In the genomic region with DNA sequence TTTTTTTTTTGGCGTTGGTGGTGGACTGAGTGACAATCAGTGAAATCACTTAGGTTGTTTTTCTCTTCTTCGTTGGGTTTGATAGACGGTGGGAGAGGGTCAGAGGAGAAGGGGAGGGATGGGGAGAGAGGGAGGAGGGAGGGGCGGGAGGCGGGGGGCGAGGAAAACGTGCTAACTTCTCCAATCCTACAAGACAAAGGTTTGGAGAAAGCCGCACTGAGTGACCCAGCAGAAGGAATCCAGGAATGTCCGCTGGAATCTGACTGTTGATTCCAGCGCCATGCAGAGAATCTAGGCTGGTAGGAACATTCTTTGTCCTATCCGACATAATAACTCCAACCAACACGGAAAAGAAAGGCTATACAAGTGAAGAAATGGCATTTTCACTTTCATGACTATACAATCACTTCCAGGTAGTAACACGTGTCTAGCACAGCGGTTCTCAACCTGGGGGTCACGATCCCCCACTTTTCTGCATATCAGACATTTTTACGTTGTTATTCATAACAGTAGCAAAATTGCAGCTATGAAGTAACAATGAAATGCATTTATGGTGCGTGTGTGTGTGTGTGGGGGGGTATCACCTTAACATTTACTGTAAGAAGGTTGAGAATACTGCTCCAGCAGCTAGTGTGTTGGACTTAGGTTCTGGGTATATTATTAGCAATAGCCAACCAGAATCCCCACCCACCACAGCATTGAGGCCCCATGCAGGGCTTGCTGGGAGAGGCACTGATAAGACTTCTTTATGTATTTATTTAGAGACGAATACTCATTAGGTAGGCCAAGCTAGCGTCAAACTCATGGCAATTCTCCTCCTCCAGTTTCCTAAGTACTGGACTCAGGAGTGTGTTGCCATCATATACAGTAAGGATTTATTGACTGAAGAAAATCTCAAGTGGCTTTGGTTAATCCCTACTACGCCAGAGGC, we compare ENCODE assay signal across 8 mouse cellular contexts.
A peak's percentile ranks its signal among the peaks of the same experiment; 100 is the strongest.
DNase-seq lines count a peak whose midpoint lies in the region; ATAC-seq and TF ChIP-seq lines count a peak whose summit lies in the region.

No protein-coding gene starts in this region.

- DNase-seq in lung, adult 2 months = no peak
- no peak for DNase-seq in lung, postnatal 4 days
- no peak for DNase-seq in gastrocnemius, adult 8-10 months (ENCODE audit: low spot score in 2 of 2)
- DNase-seq in ovary, postnatal 36 days (ENCODE audit: low spot score) = no peak
- no peak for DNase-seq in right cerebral cortex, adult 2 months (ENCODE audit: low spot score in 2 of 2)

- H3K9me3 ChIP-seq in limb, embryonic 15.5 days = no peaks in the 10 kb centered on the region

- peak overlapping the region; percentile 74 for H3K27ac ChIP-seq in embryonic fibroblast, embryonic 13.5 days (ENCODE audit: insufficient read depth, low read length)
- peak overlapping the region; percentile 59 for H3K27ac ChIP-seq in limb, embryonic 15.5 days
- H3K27ac ChIP-seq in small intestine, adult 2 months (ENCODE audit: insufficient read depth, low read depth, low read length) = peak overlapping the region; percentile 72

- TF ChIP-seq POLR2A in lung, adult 2 months (IDR thresholded peaks at IDR 0.05; ENCODE audit: borderline replicate concordance, extremely low read depth, low read depth, low read length) = no peak
- TF ChIP-seq POLR2A in embryonic fibroblast, embryonic 13.5 days (IDR thresholded peaks at IDR 0.05; ENCODE audit: low read depth, low read length) = no peak; the same call in 1 of the 2 replicates
- TF ChIP-seq POLR2A in small intestine, adult 2 months (IDR thresholded peaks at IDR 0.05; ENCODE audit: low read depth, low read length) = no peak

- TF ChIP-seq CTCF in lung, adult 2 months (IDR thresholded peaks at IDR 0.05; ENCODE audit: insufficient read depth, low read length) = no peak
- no peak for TF ChIP-seq CTCF in embryonic fibroblast, embryonic 13.5 days (IDR thresholded peaks at IDR 0.05; ENCODE audit: borderline replicate concordance, insufficient read depth, low read length)
- TF ChIP-seq CTCF in small intestine, adult 2 months (IDR thresholded peaks at IDR 0.05; ENCODE audit: extremely low read depth, insufficient read length, insufficient replicate concordance, low read depth, low read length) = no peak

- H3K9ac ChIP-seq in limb, embryonic 15.5 days = peak overlapping the region; percentile 37; the same call in 1 of the 2 replicates

- no peaks in the 10 kb centered on the region for H3K36me3 ChIP-seq in limb, embryonic 15.5 days
- H3K36me3 ChIP-seq in small intestine, adult 2 months (ENCODE audit: control insufficient read depth, insufficient read depth, low read length) = no peaks in the 10 kb centered on the region

- H3K4me3 ChIP-seq in lung, adult 2 months (replicated peaks; ENCODE audit: extremely low read depth, low read depth, low read length) = peak overlapping the region; percentile 42
- H3K4me3 ChIP-seq in embryonic fibroblast, embryonic 13.5 days (ENCODE audit: insufficient read depth, low read length) = peak overlapping the region; percentile 14; the same call in 1 of the 2 replicates
- peak overlapping the region; percentile 42 for H3K4me3 ChIP-seq in limb, embryonic 15.5 days
- peak overlapping the region; percentile 41 for H3K4me3 ChIP-seq in small intestine, adult 2 months (ENCODE audit: low read depth, low read length)

- H3K4me1 ChIP-seq in lung, adult 2 months (ENCODE audit: control insufficient read depth, insufficient read depth, low read length) = peaks cover 4% of the 10 kb centered on the region
- peaks cover 6% of the 10 kb centered on the region for H3K4me1 ChIP-seq in embryonic fibroblast, embryonic 13.5 days (ENCODE audit: control insufficient read depth, insufficient read depth, low read length)
- peaks cover 16% of the 10 kb centered on the region for H3K4me1 ChIP-seq in limb, embryonic 15.5 days
- H3K4me1 ChIP-seq in small intestine, adult 2 months (ENCODE audit: control insufficient read depth, insufficient read depth, insufficient read length, low read length) = peaks cover 15% of the 10 kb centered on the region

- peak; percentile 37; the same call in 1 of the 2 replicates for ATAC-seq in limb, embryonic 15.5 days (ENCODE audit: insufficient number of reproducible peaks, low FRiP score, low TSS enrichment, low read depth)

- H3K27me3 ChIP-seq in limb, embryonic 15.5 days = no peaks in the 10 kb centered on the region
- H3K27me3 ChIP-seq in small intestine, adult 2 months (ENCODE audit: control insufficient read depth, insufficient read depth, low read length) = no peaks in the 10 kb centered on the region

- peak overlapping the region; percentile 62 for H3K4me2 ChIP-seq in limb, embryonic 15.5 days

- WGBS in lung, adult 2 months = 18% methylated on average over 19 of the region's 20 CpGs
- WGBS in limb, embryonic 15.5 days = 22% methylated on average over 18 of the region's 20 CpGs
- WGBS in small intestine, adult 2 months = 7% methylated on average over 18 of the region's 20 CpGs
